Mouse (Mus musculus): ENCODE measurements around the gene Hectd3. TPM values are rescaled to one million over a fixed set of nuclear protein-coding genes. Genes with fewer than 3 reads are reported as not detected.

Gene Hectd3
- polyA plus RNA-seq, 1 experiment from 2014 or later, result 11.9 TPM

DNA sequence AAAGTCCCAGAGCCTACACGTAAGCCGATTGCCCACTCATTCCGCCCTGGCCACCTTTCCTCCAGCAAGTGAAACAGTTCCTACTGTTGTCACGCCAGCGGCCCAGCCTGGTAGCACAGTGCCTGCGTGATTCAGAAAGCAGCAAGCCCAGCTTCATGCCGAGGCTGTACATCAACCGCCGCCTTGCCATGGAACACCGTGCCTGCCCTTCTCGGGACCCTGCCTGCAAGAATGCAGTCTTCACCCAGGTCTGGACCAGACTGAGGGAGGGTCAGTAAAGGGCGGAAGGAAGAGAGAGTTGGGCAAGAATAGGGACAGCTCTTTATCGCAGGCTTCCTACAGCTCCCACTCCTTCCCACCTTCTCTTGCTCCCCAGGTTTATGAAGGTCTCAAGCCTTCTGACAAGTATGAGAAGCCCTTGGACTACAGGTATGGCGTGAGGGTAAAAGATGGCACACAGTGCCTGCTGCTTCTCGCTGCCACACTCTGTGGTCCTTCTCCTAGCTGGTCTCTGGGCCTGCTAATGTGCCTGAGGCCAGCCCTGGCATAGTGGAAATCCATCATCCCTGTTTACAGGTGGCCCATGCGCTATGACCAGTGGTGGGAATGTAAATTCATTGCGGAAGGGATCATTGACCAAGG is 4.5 kb downstream of the Hectd3 start:
- Histone ChIP-seq H3K4me1 (peaks cover 19% of the 10 kb centered on the region), H3K36me3 (peaks cover 18% of the 10 kb centered on the region; the same call in 1 of the 2 replicates), H3K9me3 (no peaks in the 10 kb centered on the region), H3K27ac (no peak overlapping the region), H3K4me2 (replicated peaks) (no peak overlapping the region), H3K4me3 (no peak overlapping the region), H3K9ac (no peak overlapping the region), H3K27me3 (no peaks in the 10 kb centered on the region)
- 88% methylated on average over 17 of the region's 17 CpGs for WGBS
- ATAC-seq (ENCODE audit: insufficient number of reproducible peaks, insufficient read depth, low FRiP score, low TSS enrichment), result no peak

DNA sequence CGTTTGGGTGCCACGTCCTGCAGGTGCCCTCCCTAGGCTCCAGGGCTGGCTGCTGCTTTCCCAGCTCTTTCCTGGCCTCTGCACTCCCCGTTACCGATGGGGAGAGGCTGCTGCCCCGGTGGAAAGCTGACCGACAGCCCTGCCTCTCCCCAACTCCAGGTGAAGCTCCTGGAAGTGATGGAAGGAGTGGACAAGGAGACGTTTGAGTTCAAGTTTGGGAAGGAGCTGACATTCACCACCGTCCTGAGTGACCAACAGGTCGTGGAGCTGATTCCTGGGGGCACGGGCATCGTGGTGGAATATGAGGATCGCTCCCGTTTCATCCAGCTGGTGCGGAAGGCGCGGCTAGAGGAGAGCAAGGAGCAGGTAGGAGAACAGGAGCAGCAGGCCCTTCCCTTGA is 6.8 kb downstream of the Hectd3 start:
- no peaks in the 10 kb centered on the region for H3K9me3 ChIP-seq
- ATAC-seq (ENCODE audit: insufficient number of reproducible peaks, insufficient read depth, low FRiP score, low TSS enrichment), result no peak
- 89% methylated on average over 16 of the region's 16 CpGs for WGBS
- no peak overlapping the region for H3K4me3 ChIP-seq
- H3K4me2 ChIP-seq (replicated peaks), result no peak overlapping the region
- H3K36me3 ChIP-seq, result peaks cover 18% of the 10 kb centered on the region; the same call in 1 of the 2 replicates
- no peaks in the 10 kb centered on the region for H3K27me3 ChIP-seq
- H3K4me1 ChIP-seq, result peaks cover 8% of the 10 kb centered on the region
- H3K27ac ChIP-seq, result no peak overlapping the region
- H3K9ac ChIP-seq, result no peak overlapping the region

GRCm38 (mm10) chr4:117002543-117003521 is 7.7 kb downstream of the Hectd3 start:
- Histone ChIP-seq H3K27ac (no peak overlapping the region), H3K36me3 (peaks cover 18% of the 10 kb centered on the region; the same call in 1 of the 2 replicates), H3K27me3 (no peaks in the 10 kb centered on the region), H3K4me2 (replicated peaks) (no peak overlapping the region; the same call in 1 of the 2 replicates), H3K9me3 (no peaks in the 10 kb centered on the region), H3K4me3 (no peak overlapping the region), H3K9ac (peak overlapping the region; percentile 25; the same call in 1 of the 2 replicates), H3K4me1 (peaks cover 8% of the 10 kb centered on the region)
- 57% methylated on average over 38 of the region's 38 CpGs for WGBS
- peak; percentile 52; the same call in 1 of the 2 replicates for ATAC-seq (ENCODE audit: insufficient number of reproducible peaks, insufficient read depth, low FRiP score, low TSS enrichment)

GRCm38 (mm10) chr4:117004649-117005048 is 9.5 kb downstream of the Hectd3 start:
- H3K27me3 ChIP-seq, result no peaks in the 10 kb centered on the region
- H3K9ac ChIP-seq, result no peak overlapping the region
- no peak overlapping the region for H3K4me3 ChIP-seq
- H3K4me2 ChIP-seq (replicated peaks), result no peak overlapping the region
- no peak for ATAC-seq (ENCODE audit: insufficient number of reproducible peaks, insufficient read depth, low FRiP score, low TSS enrichment)
- 88% methylated on average over 4 of the region's 4 CpGs for WGBS
- peaks cover 8% of the 10 kb centered on the region for H3K4me1 ChIP-seq
- H3K9me3 ChIP-seq, result no peaks in the 10 kb centered on the region
- H3K27ac ChIP-seq, result no peak overlapping the region
- H3K36me3 ChIP-seq, result peaks cover 16% of the 10 kb centered on the region; the same call in 1 of the 2 replicates

- H3K27ac ChIP-seq, result no peak overlapping the region
- no peaks in the 10 kb centered on the region for H3K9me3 ChIP-seq
- peaks cover 9% of the 10 kb centered on the region; the same call in 1 of the 2 replicates for H3K36me3 ChIP-seq
- 72% methylated on average over 7 of the region's 7 CpGs for WGBS
- no peak overlapping the region for H3K4me3 ChIP-seq
- H3K4me1 ChIP-seq, result peaks cover 8% of the 10 kb centered on the region
- H3K4me2 ChIP-seq (replicated peaks), result no peak overlapping the region
- H3K27me3 ChIP-seq, result no peaks in the 10 kb centered on the region
- no peak for ATAC-seq (ENCODE audit: insufficient number of reproducible peaks, insufficient read depth, low FRiP score, low TSS enrichment)
- H3K9ac ChIP-seq, result no peak overlapping the region
Measured at GRCm38 (mm10) chr4:117005611-117006400, 10.7 kb downstream of the Hectd3 start.

DNA sequence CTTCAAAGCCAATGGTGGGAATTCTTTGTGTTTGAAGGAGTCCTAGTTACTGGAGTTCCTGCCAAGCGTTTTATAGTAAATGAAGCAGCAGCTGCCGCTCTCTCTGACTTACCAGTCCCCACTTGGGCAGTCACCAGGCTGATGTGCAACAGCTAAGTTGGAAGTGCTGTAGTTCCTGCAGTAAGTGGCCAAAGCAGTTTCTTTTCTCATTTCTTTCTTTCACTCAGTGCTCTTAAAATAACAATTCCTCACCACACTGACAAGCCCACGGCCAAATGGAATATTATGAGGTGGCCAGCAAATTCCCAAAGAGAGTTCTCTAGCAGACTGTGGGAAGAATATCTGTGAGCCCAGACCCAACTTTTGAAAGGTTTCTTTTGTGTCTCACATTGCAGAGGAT is 11.9 kb downstream of the Hectd3 start:
- peaks cover 8% of the 10 kb centered on the region for H3K4me1 ChIP-seq
- no peak for ATAC-seq (ENCODE audit: insufficient number of reproducible peaks, insufficient read depth, low FRiP score, low TSS enrichment)
- H3K36me3 ChIP-seq, result peaks cover 3% of the 10 kb centered on the region; the same call in 1 of the 2 replicates
- no peak overlapping the region for H3K4me3 ChIP-seq
- WGBS, result 79% methylated on average over 3 of the region's 3 CpGs
- H3K27ac ChIP-seq, result no peak overlapping the region
- no peaks in the 10 kb centered on the region for H3K9me3 ChIP-seq
- no peak overlapping the region for H3K9ac ChIP-seq
- H3K4me2 ChIP-seq (replicated peaks), result no peak overlapping the region
- no peaks in the 10 kb centered on the region for H3K27me3 ChIP-seq

DNA sequence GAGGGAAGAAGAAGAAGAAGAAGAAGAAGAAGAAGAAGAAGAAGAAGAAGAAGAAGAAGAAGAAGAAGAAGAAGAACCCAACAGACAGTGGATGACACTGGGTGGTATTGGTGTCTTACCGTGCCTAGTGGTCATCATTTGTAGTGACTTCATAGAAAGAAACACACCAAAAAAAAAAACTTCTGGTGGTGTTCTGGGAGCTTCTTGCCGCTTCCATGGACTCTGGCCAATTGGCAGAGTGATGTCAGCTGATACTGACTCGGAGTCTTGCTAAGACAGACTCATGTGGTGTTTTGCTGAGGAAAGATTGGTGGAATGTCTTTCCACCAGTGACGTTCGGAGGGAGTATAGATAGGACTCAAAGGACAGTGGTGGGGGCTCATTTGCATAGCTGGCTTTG is 15.1 kb downstream of the Hectd3 start:
- Histone ChIP-seq H3K36me3 (no peaks in the 10 kb centered on the region), H3K27ac (no peak overlapping the region), H3K4me2 (replicated peaks) (no peak overlapping the region), H3K4me3 (no peak overlapping the region), H3K27me3 (no peaks in the 10 kb centered on the region), H3K9me3 (no peaks in the 10 kb centered on the region), H3K9ac (no peak overlapping the region), H3K4me1 (no peaks in the 10 kb centered on the region)
- ATAC-seq (ENCODE audit: insufficient number of reproducible peaks, insufficient read depth, low FRiP score, low TSS enrichment), result no peak
- 83% methylated on average over 5 of the region's 5 CpGs for WGBS

DNA sequence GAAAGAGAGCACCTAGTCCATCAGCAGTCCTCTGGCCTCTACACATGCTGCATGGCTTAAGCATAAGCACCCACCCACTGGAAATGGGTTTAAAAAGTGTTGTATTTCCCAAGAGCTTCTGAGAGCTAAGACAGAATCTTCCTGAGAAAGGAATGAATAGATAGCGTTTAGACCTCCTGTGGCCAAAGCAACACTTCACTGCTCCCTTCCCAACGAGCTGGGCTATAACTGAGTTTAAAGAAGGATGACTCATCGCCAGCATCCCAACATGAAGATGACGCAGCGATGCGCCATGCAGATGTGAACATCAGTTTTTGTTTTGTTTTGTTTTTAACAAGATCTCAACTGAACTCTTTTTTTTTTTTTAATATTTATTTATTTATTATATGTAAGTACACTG is 18.5 kb downstream of the Hectd3 start:
- Histone ChIP-seq H3K4me2 (replicated peaks) (no peak overlapping the region), H3K9me3 (no peaks in the 10 kb centered on the region), H3K9ac (no peak overlapping the region), H3K4me3 (no peak overlapping the region), H3K4me1 (no peaks in the 10 kb centered on the region), H3K27ac (no peak overlapping the region), H3K27me3 (no peaks in the 10 kb centered on the region), H3K36me3 (no peaks in the 10 kb centered on the region)
- 86% methylated on average over 6 of the region's 6 CpGs for WGBS
- no peak for ATAC-seq (ENCODE audit: insufficient number of reproducible peaks, insufficient read depth, low FRiP score, low TSS enrichment)

GRCm38 (mm10) chr4:117014901-117015415 is 19.8 kb downstream of the Hectd3 start:
- no peak overlapping the region for H3K4me3 ChIP-seq
- no peak overlapping the region for H3K4me2 ChIP-seq (replicated peaks)
- no peaks in the 10 kb centered on the region for H3K27me3 ChIP-seq
- WGBS, result 63% methylated on average over 4 of the region's 4 CpGs
- no peak overlapping the region for H3K27ac ChIP-seq
- H3K9me3 ChIP-seq, result no peaks in the 10 kb centered on the region
- ATAC-seq (ENCODE audit: insufficient number of reproducible peaks, insufficient read depth, low FRiP score, low TSS enrichment), result no peak
- H3K4me1 ChIP-seq, result peaks cover under 1% of the 10 kb centered on the region; the same call in 1 of the 2 replicates
- H3K9ac ChIP-seq, result no peak overlapping the region
- H3K36me3 ChIP-seq, result no peaks in the 10 kb centered on the region

DNA sequence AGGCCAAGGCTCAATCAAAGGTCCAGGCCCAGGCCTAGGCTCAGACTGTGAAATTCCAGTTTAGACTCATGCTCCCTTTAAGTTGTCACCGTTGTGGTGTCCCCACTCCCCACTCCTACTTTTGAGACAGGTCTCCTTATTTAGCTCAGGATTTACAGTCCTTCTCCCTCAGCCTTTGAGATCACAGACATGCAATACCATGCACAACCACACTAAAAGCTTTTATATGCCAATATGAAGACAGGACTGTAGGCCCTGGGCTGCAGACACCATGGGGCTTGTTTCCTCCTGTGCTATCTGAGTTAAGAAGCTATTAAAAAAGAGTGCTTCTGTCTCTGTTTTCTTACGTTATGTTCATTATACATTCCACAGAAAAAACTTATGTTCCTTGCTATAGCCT is 22.6 kb downstream of the Hectd3 start:
- no peak for ATAC-seq (ENCODE audit: insufficient number of reproducible peaks, insufficient read depth, low FRiP score, low TSS enrichment)
- no peaks in the 10 kb centered on the region for H3K27me3 ChIP-seq
- WGBS, result 81% methylated on average over 2 of the region's 2 CpGs
- H3K4me1 ChIP-seq, result peaks cover 8% of the 10 kb centered on the region
- H3K4me2 ChIP-seq (replicated peaks), result no peak overlapping the region
- H3K27ac ChIP-seq, result no peak overlapping the region
- peaks cover 10% of the 10 kb centered on the region for H3K36me3 ChIP-seq
- no peak overlapping the region for H3K9ac ChIP-seq
- no peak overlapping the region for H3K4me3 ChIP-seq
- no peaks in the 10 kb centered on the region for H3K9me3 ChIP-seq

- Histone ChIP-seq H3K4me3 (no peak overlapping the region), H3K9ac (no peak overlapping the region), H3K27me3 (no peaks in the 10 kb centered on the region), H3K4me2 (replicated peaks) (no peak overlapping the region), H3K4me1 (peaks cover 8% of the 10 kb centered on the region), H3K27ac (no peak overlapping the region), H3K36me3 (peaks cover 16% of the 10 kb centered on the region), H3K9me3 (no peaks in the 10 kb centered on the region)
- ATAC-seq (ENCODE audit: insufficient number of reproducible peaks, insufficient read depth, low FRiP score, low TSS enrichment), result no peak
- 82% methylated on average over 7 of the region's 7 CpGs for WGBS
Measured at GRCm38 (mm10) chr4:117018327-117018726, 23.2 kb downstream of the Hectd3 start.

Data from embryonic facial prominence, embryonic 12.5 days (tissue).